Mouse (Mus musculus) layer of hippocampus, adult 11-12 months (tissue): Measurements from ENCODE around the gene Ncbp2.

ENCODE experiments used
- DNase-seq: peaks from one replicate; pipeline ENCODE4 v3.0.0; 2022; ENCODE audit warnings: low spot score

Gene Ncbp2

GRCm38 (mm10) chr16:32010330-32010729 lies 62.0 kb downstream of the Ncbp2 start:
- no peak for DNase-seq
